Mouse (Mus musculus) heart, postnatal 0 days (tissue): ENCODE measurements around the gene Klk8. TPM values are rescaled to one million over a fixed set of nuclear protein-coding genes. Genes with fewer than 3 reads are reported as not detected.

Source experiments
- ATAC-seq: fragments of 200-750 bp; cut with Nextera tagmentation; 2 replicates; pipeline ENCODE4 v1.8.0; 2017; ENCODE audit warnings: low read depth, moderate number of reproducible peaks, moderate library complexity; ENCODE audit not compliant: insufficient read depth
- DNase-seq: peaks from one replicate; pipeline ENCODE4 v3.0.0-alpha.2; 2016; ENCODE audit warnings: low spot score
- H3K27ac ChIP-seq: fragments of 300-500 bp; sonication (generic); 2 replicates; pipeline ENCODE4 v1.5.1; 2014; ENCODE audit warnings: low read depth, mild to moderate bottlenecking
- H3K27me3 ChIP-seq: fragments of 300-500 bp; sonication (generic); 2 replicates; pipeline ENCODE4 v1.6.1; 2014; ENCODE audit warnings: low read length, mixed read lengths; ENCODE audit not compliant: control insufficient read depth, insufficient read depth
- H3K36me3 ChIP-seq: fragments of 300-500 bp; sonication (generic); replicated peaks from 2 replicates; pipeline ENCODE4 v1.6.1; 2014; ENCODE audit warnings: low read length, mixed read lengths; ENCODE audit not compliant: control insufficient read depth, insufficient read depth
- H3K4me1 ChIP-seq: fragments of 300-500 bp; sonication (generic); 2 replicates; pipeline ENCODE4 v1.6.1; 2014; ENCODE audit warnings: antibody characterized with exemption; ENCODE audit not compliant: control insufficient read depth, insufficient read depth
- H3K4me2 ChIP-seq: fragments of 300-500 bp; sonication (generic); 2 replicates; pipeline ENCODE4 v1.6.1; 2014; ENCODE audit warnings: low read depth, mild to moderate bottlenecking, low read length, moderate library complexity
- H3K4me3 ChIP-seq: fragments of 300-500 bp; sonication (generic); 2 replicates; pipeline ENCODE4 v1.5.1; 2014; ENCODE audit warnings: low read depth, low read length
- H3K9ac ChIP-seq: fragments of 300-500 bp; sonication (generic); replicated peaks from 2 replicates; pipeline ENCODE4 v1.6.1; 2014; ENCODE audit warnings: low read depth, low read length, mixed read lengths
- H3K9me3 ChIP-seq: fragments of 300-500 bp; sonication (generic); replicated peaks from 2 replicates; pipeline ENCODE4 v1.6.1; 2016; ENCODE audit warnings: low read length; ENCODE audit not compliant: control insufficient read depth
- CTCF ChIP-seq: IDR thresholded peaks from 2 replicates; pipeline ENCODE4 v1.5.1; 2016; ENCODE audit warnings: antibody characterized with exemption, control low read depth, low read depth
- EP300 ChIP-seq: IDR thresholded peaks from 2 replicates; pipeline ENCODE4 v1.6.1; 2016; ENCODE audit warnings: antibody characterized with exemption, low read depth
- WGBS: fragments of 180-500 bp; shearing (Covaris S2); extraction: QIAGEN DNeasy Blood & Tissue Kit; methylation state at CpG from one replicate; pipeline ENCODE4 v1.1.7; 2014; 5-methylcytosine and 5-hydroxymethylcytosine counted together
- polyA plus RNA-seq: library from polyadenylated mRNA; unstranded; fragments of >200 nt; fragmentation: Nextera tagmentation; extraction: Ambion mirVana; gene quantifications from 2 replicates; pipeline ENCODE4 v1.2.1, GENCODE M21; 2015
- total RNA-seq: library from RNA; depleted of rRNA; stranded (reverse); fragments of >200 nt; gene quantifications from 2 replicates; pipeline ENCODE4 v1.2.3, GENCODE M21; 2014; ENCODE audit warnings: low replicate concordance

The Klk8 gene
- total and polyA plus RNA-seq, 2 experiments from 2014 or later = 17.0 to 40.6 TPM

- Histone ChIP-seq H3K4me2 (no peak overlapping the region), H3K4me1 (no peaks in the 10 kb centered on the region), H3K4me3 (no peak overlapping the region), H3K27me3 (0 out of 2 replicates have a peak, but pooled peaks cover 2% of the 10 kb centered on the region), H3K27ac (no peak overlapping the region), H3K9me3 (no peaks in the 10 kb centered on the region), H3K36me3 (no peaks in the 10 kb centered on the region), H3K9ac (no peak overlapping the region)
- TF ChIP-seq CTCF = no peak
- TF ChIP-seq EP300 = no peak
- 78% methylated on average over 5 of the region's 5 CpGs for WGBS
- no peak for DNase-seq
- no peak for ATAC-seq
These were observed 20.9 kb upstream of the Klk8 start for GRCm38 (mm10) chr7:43776506-43776905.

GRCm38 (mm10) chr7:43777423-43777822 lies 20.0 kb upstream of the Klk8 start:
- no peak for DNase-seq
- no peak overlapping the region for H3K9ac ChIP-seq
- ATAC-seq = no peak
- H3K4me2 ChIP-seq = no peak overlapping the region
- WGBS = 75% methylated on average over 12 of the region's 12 CpGs
- H3K27me3 ChIP-seq = 0 out of 2 replicates have a peak, but pooled peaks cover 4% of the 10 kb centered on the region
- TF ChIP-seq EP300 (no peak), CTCF (no peak)
- no peaks in the 10 kb centered on the region for H3K36me3 ChIP-seq
- H3K4me1 ChIP-seq = no peaks in the 10 kb centered on the region
- no peak overlapping the region for H3K27ac ChIP-seq
- no peaks in the 10 kb centered on the region for H3K9me3 ChIP-seq
- no peak overlapping the region for H3K4me3 ChIP-seq

- Histone ChIP-seq H3K27me3 (peaks cover 8% of the 10 kb centered on the region), H3K36me3 (no peaks in the 10 kb centered on the region), H3K4me2 (no peak overlapping the region), H3K9me3 (no peaks in the 10 kb centered on the region), H3K4me3 (no peak overlapping the region), H3K4me1 (no peaks in the 10 kb centered on the region), H3K9ac (no peak overlapping the region), H3K27ac (no peak overlapping the region)
- ATAC-seq (no peak), DNase-seq (no peak)
- WGBS = 82% methylated on average over 10 of the region's 10 CpGs
- TF ChIP-seq CTCF (no peak), EP300 (no peak)
These were observed 19.0 kb upstream of the Klk8 start for GRCm38 (mm10) chr7:43778176-43778970.

- no peak overlapping the region for H3K9ac ChIP-seq
- no peak overlapping the region for H3K4me3 ChIP-seq
- no peak overlapping the region for H3K4me2 ChIP-seq
- H3K9me3 ChIP-seq = no peaks in the 10 kb centered on the region
- peaks cover 18% of the 10 kb centered on the region for H3K27me3 ChIP-seq
- DNase-seq = no peak
- no peak overlapping the region for H3K27ac ChIP-seq
- 52% methylated on average over 6 of the region's 6 CpGs for WGBS
- no peaks in the 10 kb centered on the region for H3K36me3 ChIP-seq
- H3K4me1 ChIP-seq = no peaks in the 10 kb centered on the region
- ATAC-seq = no peak
- TF ChIP-seq CTCF = no peak
- no peak for TF ChIP-seq EP300
These were observed 17.1 kb upstream of the Klk8 start for GRCm38 (mm10) chr7:43780241-43780640.

DNA sequence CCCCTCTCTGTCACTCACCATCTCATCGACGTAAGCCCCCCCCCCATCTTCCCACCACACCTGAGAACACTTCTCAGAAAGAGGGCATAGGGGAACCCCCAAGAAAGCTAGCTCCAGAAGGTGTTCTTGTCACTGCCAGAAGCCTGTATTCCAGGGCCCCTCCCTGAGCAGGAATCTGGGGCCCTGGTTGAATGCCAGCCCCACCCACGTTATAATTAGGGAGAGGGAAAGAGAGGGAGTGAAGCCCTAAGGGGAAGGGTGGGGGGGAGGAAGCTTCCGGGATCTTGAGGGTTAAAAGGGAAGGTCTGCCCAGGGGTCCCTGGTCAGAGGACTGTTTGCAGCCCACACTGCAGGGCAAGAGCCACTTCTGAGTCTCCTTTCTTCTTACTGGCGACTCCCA lies 16.6 kb upstream of the Klk8 start, which contains the start of gene Klk10:
Klk10 (plus strand) TSS at position 290 of the 400 bp plus-strand sequence.
- ATAC-seq = no peak
- Histone ChIP-seq H3K9me3 (no peaks in the 10 kb centered on the region), H3K36me3 (no peaks in the 10 kb centered on the region), H3K4me1 (no peaks in the 10 kb centered on the region), H3K4me3 (no peak within 1 kb of the TSS), H3K9ac (no peak within 1 kb of the TSS), H3K4me2 (no peak within 1 kb of the TSS), H3K27me3 (peaks cover 18% of the 10 kb centered on the region), H3K27ac (no peak within 1 kb of the TSS)
- 44% methylated on average over 5 of the region's 5 CpGs for WGBS
- TF ChIP-seq EP300 (no peak), CTCF (no peak)
- DNase-seq = no peak
